Mouse (Mus musculus): ENCODE measurements around the gene Cntnap5a. TPM values are rescaled to one million over a fixed set of nuclear protein-coding genes. Genes with fewer than 3 reads are reported as not detected.

Gene Cntnap5a
- total and polyA plus RNA-seq, 3 experiments = not detected

DNA sequence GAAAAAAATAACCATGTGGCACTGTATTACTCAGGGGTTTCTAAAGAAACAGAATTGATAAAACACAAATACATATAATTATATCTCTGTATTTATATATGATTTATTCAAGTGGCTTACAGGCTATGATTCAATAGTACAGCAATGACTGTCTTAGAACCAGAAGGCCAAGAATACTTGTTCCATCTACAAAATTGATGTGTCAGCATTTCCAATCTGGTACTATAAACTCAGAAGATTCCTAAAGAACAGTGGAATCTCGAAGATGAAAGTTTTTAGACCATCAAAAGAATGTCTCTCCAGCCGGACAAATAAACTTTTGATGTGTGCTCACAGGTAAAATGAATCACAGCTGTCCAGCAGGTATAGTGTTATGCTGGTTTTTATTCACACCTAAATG is 331.2 kb downstream of the Cntnap5a start:
- H3K27ac ChIP-seq (ENCODE audit: control insufficient read depth, low read depth, low read length) = no peak overlapping the region
- H3K9me3 ChIP-seq (replicated peaks; ENCODE audit: insufficient read depth, low read length) = no peaks in the 10 kb centered on the region
- no peak for TF ChIP-seq TBP (IDR thresholded peaks at IDR 0.05; ENCODE audit: low read depth, low read length)
- TF ChIP-seq SIN3A (IDR thresholded peaks at IDR 0.05; ENCODE audit: low read length) = no peak
- no peak for TF ChIP-seq MEF2A (IDR thresholded peaks at IDR 0.05; ENCODE audit: extremely low read depth, insufficient replicate concordance, low read depth, low read length, poor library complexity, severe bottlenecking)
- TF ChIP-seq MYB (IDR thresholded peaks at IDR 0.05; ENCODE audit: low read depth, low read length) = no peak
- no peak for TF ChIP-seq POLR2AphosphoS2 (IDR thresholded peaks at IDR 0.05; ENCODE audit: low read length)
- no peak for TF ChIP-seq GATA1 (IDR thresholded peaks at IDR 0.05; ENCODE audit: low read depth, low read length)
- no peak for TF ChIP-seq E2F4 (IDR thresholded peaks at IDR 0.05; ENCODE audit: borderline replicate concordance, low read depth, low read length)
- TF ChIP-seq POLR2AphosphoS5 (IDR thresholded peaks at IDR 0.05; ENCODE audit: borderline replicate concordance, low read depth, low read length) = no peak
- no peak for TF ChIP-seq NELFE (IDR thresholded peaks at IDR 0.05; ENCODE audit: low read depth, low read length)
- TF ChIP-seq JUND (IDR thresholded peaks at IDR 0.05; ENCODE audit: low read depth, low read length) = no peak
- no peak for TF ChIP-seq KAT2A (conservative IDR thresholded peaks at IDR 0.05; ENCODE audit: low read depth, low read length)
- TF ChIP-seq MXI1 (IDR thresholded peaks at IDR 0.05; ENCODE audit: low read depth, low read length) = no peak
- TF ChIP-seq ELF1 (IDR thresholded peaks at IDR 0.05; ENCODE audit: low read depth, low read length) = no peak
- TF ChIP-seq MYC (IDR thresholded peaks at IDR 0.05; ENCODE audit: low read depth, low read length) = no peak
- no peak for TF ChIP-seq TCF12 (IDR thresholded peaks at IDR 0.05; ENCODE audit: low read depth, low read length)
- no peak overlapping the region for H3K4me3 ChIP-seq (ENCODE audit: control insufficient read depth in 1 of 2, insufficient read depth in 1 of 2, low read depth in 2 of 2, low read length in 2 of 2)
- no peaks in the 10 kb centered on the region for H3K79me2 ChIP-seq (ENCODE audit: control insufficient read depth, insufficient read depth, low read length, poor library complexity)
- no peak overlapping the region for H3K9ac ChIP-seq (ENCODE audit: control insufficient read depth, low read depth, low read length, poor library complexity, severe bottlenecking)
- DNase-seq (ENCODE audit: low read depth, low spot score) = no peak
- no peaks in the 10 kb centered on the region for H3K36me3 ChIP-seq (ENCODE audit: control insufficient read depth in 1 of 2, insufficient read depth in 2 of 2, low read length in 2 of 2)
- no peaks in the 10 kb centered on the region for H3K27me3 ChIP-seq (ENCODE audit: control insufficient read depth in 1 of 2, insufficient read depth in 2 of 2, low read length in 2 of 2)
- no peaks in the 10 kb centered on the region for H3K4me1 ChIP-seq (ENCODE audit: control insufficient read depth in 1 of 2, insufficient read depth in 2 of 2, low read length in 2 of 2)

DNA sequence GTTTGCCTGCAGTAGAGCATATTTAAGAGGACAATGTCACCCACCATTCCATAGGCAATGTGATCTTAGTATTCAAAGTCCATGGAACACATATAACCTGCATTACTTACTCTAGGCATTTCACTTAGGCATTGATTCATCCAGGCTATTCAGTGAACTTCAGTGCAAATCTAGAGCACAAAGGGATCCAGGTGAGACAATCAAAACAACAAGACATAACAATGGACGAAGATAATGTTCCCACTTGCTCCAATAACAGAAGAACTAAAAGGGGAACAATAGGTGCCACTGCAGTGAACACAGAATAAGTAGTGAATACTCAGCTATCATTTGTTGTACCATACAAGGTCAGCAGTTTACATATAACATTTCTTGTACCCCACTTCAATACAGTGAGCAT is 345.1 kb downstream of the Cntnap5a start:
- TF ChIP-seq USF1 (IDR thresholded peaks at IDR 0.05; ENCODE audit: low read depth, low read length) (no peak), POLR2AphosphoS5 (IDR thresholded peaks at IDR 0.05; ENCODE audit: borderline replicate concordance, low read depth, low read length) (no peak), CHD2 (IDR thresholded peaks at IDR 0.05; ENCODE audit: low read length) (no peak), SMC3 (IDR thresholded peaks at IDR 0.05; ENCODE audit: low read depth, low read length) (no peak), TBP (IDR thresholded peaks at IDR 0.05; ENCODE audit: low read depth, low read length) (no peak), MAFK (IDR thresholded peaks at IDR 0.05; ENCODE audit: borderline replicate concordance, low read depth, low read length) (no peak), MAZ (IDR thresholded peaks at IDR 0.05; ENCODE audit: low read depth, low read length) (no peak), MYB (IDR thresholded peaks at IDR 0.05; ENCODE audit: low read depth, low read length) (no peak), ETS1 (IDR thresholded peaks at IDR 0.05; ENCODE audit: low read depth, low read length) (no peak), TAL1 (IDR thresholded peaks at IDR 0.05; ENCODE audit: low read length) (no peak), KAT2A (conservative IDR thresholded peaks at IDR 0.05; ENCODE audit: low read depth, low read length) (no peak), ZNF384 (IDR thresholded peaks at IDR 0.05; ENCODE audit: low read depth, low read length) (no peak), ZKSCAN1 (IDR thresholded peaks at IDR 0.05; ENCODE audit: low read depth, low read length) (no peak), GABPA (IDR thresholded peaks at IDR 0.05; ENCODE audit: low read depth, low read length) (no peak)
- Histone ChIP-seq H3K79me2 (ENCODE audit: control insufficient read depth, insufficient read depth, low read length, poor library complexity) (no peaks in the 10 kb centered on the region), H3K4me1 (ENCODE audit: control insufficient read depth in 1 of 2, insufficient read depth in 2 of 2, low read length in 2 of 2) (no peaks in the 10 kb centered on the region), H3K27me3 (ENCODE audit: control insufficient read depth in 1 of 2, insufficient read depth in 2 of 2, low read length in 2 of 2) (no peaks in the 10 kb centered on the region), H3K27ac (ENCODE audit: control insufficient read depth, low read depth, low read length) (no peak overlapping the region), H3K9ac (ENCODE audit: control insufficient read depth, low read depth, low read length, poor library complexity, severe bottlenecking) (no peak overlapping the region), H3K4me3 (ENCODE audit: control insufficient read depth in 1 of 2, insufficient read depth in 1 of 2, low read depth in 2 of 2, low read length in 2 of 2) (no peak overlapping the region), H3K9me3 (replicated peaks; ENCODE audit: insufficient read depth, low read length) (no peaks in the 10 kb centered on the region), H3K36me3 (ENCODE audit: control insufficient read depth in 1 of 2, insufficient read depth in 2 of 2, low read length in 2 of 2) (no peaks in the 10 kb centered on the region)
- DNase-seq (ENCODE audit: low read depth, low spot score) = no peak

All from MEL (cell line).